Mouse (Mus musculus): Measurements from ENCODE around the gene Nxnl2. TPM values are rescaled to one million over a fixed set of nuclear protein-coding genes. Genes with fewer than 3 reads are reported as not detected.

Gene Nxnl2
- 0.69 and 1.2 TPM in 2 replicates for polyA plus RNA-seq (2014; fragmentation: Nextera tagmentation; extraction: Ambion mirVana)

DNA sequence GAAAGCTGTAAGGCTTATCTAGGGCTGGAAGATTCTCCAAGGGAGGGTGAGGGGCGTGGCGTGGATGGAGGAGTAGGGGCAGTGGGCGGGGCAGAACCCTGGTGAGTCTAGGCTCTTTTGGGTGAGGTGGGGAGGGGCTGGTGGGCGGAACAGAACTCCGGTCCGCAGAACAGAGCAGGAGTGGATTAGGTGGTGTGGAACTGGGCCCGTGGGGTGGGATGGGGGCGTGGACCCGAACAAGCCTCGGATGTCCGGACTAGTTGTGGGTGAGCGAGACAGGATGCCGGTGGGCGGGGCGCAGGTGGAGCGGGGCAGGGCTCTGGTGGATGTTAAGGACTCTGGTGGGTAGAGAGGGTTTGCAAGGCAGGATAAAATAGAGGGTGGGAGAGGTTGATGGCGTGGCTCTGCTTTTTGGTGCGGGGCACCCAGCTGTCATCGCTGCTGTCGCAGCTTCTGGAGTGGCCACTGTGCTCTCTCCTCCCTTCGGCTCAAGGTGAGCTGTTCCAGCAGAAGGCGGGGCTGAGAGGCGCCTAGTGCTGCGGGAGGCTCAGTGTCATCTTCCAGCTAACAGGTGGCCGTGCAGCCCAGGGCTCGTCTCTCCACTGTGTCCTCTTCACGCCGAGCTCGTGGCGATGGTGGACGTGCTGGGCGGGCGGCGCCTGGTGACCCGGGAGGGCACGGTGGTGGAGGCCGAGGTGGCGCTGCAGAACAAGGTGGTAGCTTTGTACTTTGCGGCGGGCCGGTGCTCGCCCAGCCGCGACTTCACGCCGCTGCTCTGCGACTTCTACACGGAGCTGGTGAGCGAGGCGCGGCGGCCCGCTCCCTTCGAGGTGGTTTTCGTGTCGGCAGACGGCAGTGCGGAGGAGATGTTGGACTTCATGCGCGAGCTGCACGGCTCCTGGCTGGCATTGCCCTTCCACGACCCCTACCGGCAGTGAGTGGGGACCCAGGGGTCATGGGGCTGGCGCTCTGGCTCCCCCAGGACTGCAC lies at the start of gene Nxnl2:
Gene Nxnl2 (plus strand): TSS at position 332 of the 990 bp plus-strand sequence.
- Histone ChIP-seq H3K4me2 (peak within 1 kb of the TSS; percentile 99), H3K9ac (ENCODE audit: low read depth, low read length) (peak within 1 kb of the TSS; percentile 52), H3K4me3 (ENCODE audit: low read depth, low read length) (peak within 1 kb of the TSS; percentile 56), H3K36me3 (ENCODE audit: control insufficient read depth, insufficient read depth, low read length) (no peaks in the 10 kb centered on the region), H3K27ac (ENCODE audit: low read depth, low read length) (no peak within 1 kb of the TSS), H3K4me1 (ENCODE audit: control insufficient read depth, insufficient read depth, low read length) (peaks cover 5% of the 10 kb centered on the region), H3K27me3 (ENCODE audit: control insufficient read depth, insufficient read depth, low read length) (peaks cover 13% of the 10 kb centered on the region), H3K9me3 (replicated peaks; ENCODE audit: control insufficient read depth, low read length) (no peaks in the 10 kb centered on the region)
- WGBS (ENCODE audit: insufficient replicate concordance), result 1% methylated on average over 64 of the region's 64 CpGs
- ATAC-seq (replicated peaks; ENCODE audit: insufficient number of reproducible peaks, low FRiP score, low TSS enrichment), result peak; percentile 65

DNA sequence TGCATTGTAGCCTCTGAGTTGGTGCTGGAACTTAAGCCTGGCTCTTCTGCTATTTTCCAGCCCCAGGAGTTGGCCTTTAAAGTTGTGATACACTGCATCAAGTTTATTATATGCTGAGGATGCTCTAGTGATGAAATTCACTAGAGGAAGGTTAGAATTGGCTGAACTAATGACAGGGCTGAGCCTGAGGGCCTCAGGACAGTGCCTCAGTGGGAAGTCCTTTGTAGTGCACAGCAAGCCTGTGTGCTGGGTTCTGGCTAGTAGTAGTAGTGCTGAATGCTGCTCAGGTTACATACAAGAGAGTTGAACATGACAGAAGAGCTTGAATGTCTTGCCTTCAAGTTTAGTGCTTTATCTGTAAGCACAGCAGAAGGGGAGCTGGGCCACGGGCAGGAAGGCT lies 48.9 kb upstream of the Nxnl2 start:
- no peak overlapping the region for H3K4me3 ChIP-seq (ENCODE audit: low read depth, low read length)
- H3K4me1 ChIP-seq (ENCODE audit: control insufficient read depth, insufficient read depth, low read length), result peaks cover 87% of the 10 kb centered on the region
- H3K27ac ChIP-seq (ENCODE audit: low read depth, low read length), result 0 out of 2 replicates have a peak overlapping the region, but pooled peaks have one; percentile 41
- ATAC-seq (replicated peaks; ENCODE audit: insufficient number of reproducible peaks, low FRiP score, low TSS enrichment), result no peak
- no peak overlapping the region for H3K4me2 ChIP-seq
- no peaks in the 10 kb centered on the region for H3K9me3 ChIP-seq (replicated peaks; ENCODE audit: control insufficient read depth, low read length)
- WGBS (ENCODE audit: insufficient replicate concordance), result 7% methylated on average over 1 of the region's 1 CpGs
- H3K36me3 ChIP-seq (ENCODE audit: control insufficient read depth, insufficient read depth, low read length), result peaks cover 3% of the 10 kb centered on the region; the same call in 1 of the 2 replicates
- no peaks in the 10 kb centered on the region for H3K27me3 ChIP-seq (ENCODE audit: control insufficient read depth, insufficient read depth, low read length)
- no peak overlapping the region for H3K9ac ChIP-seq (ENCODE audit: low read depth, low read length)

DNA sequence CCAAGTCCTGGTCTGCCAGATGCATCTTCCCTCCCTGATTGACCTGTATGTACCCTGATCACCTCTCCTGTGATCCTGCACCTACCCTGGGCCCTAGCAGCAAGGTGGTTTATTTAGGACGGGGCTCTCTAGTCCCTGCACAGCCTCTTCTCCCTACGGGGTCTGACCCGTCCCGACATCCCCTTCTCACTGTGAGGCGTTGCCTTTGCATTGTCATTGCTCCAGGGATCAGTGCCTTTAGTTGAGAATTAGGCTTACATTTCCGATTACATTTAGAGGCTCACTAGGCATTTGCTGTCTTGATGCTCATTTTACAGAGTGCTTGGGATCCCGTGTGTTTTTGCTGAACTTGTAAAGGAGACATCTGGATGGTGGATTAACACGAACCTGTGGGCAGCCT lies 48.1 kb upstream of the Nxnl2 start:
- Histone ChIP-seq H3K4me2 (no peak overlapping the region), H3K36me3 (ENCODE audit: control insufficient read depth, insufficient read depth, low read length) (peaks cover 3% of the 10 kb centered on the region; the same call in 1 of the 2 replicates), H3K4me3 (ENCODE audit: low read depth, low read length) (no peak overlapping the region), H3K4me1 (ENCODE audit: control insufficient read depth, insufficient read depth, low read length) (peaks cover 87% of the 10 kb centered on the region), H3K9ac (ENCODE audit: low read depth, low read length) (no peak overlapping the region), H3K9me3 (replicated peaks; ENCODE audit: control insufficient read depth, low read length) (no peaks in the 10 kb centered on the region), H3K27me3 (ENCODE audit: control insufficient read depth, insufficient read depth, low read length) (no peaks in the 10 kb centered on the region), H3K27ac (ENCODE audit: low read depth, low read length) (no peak overlapping the region)
- ATAC-seq (replicated peaks; ENCODE audit: insufficient number of reproducible peaks, low FRiP score, low TSS enrichment), result no peak
- WGBS (ENCODE audit: insufficient replicate concordance), result 86% methylated on average over 8 of the region's 8 CpGs

DNA sequence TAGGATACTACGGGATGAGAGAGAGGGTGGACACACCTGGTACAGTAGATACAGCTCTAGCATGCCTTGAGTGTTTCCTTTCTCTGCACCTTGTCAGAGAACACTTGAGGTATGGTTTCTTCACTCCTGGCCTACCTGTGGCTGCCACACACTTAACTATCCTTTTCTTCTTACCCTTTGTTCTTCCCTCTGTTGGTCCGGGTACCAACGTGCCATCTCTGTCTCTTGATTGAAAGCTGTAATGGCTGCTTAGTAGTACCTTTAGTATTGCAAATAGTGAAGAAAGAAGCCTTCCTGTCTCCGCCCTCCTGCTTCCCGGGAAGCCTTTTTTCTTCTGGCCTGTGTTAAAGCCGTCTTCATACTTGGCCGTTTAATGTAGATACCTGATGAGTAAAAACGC lies 45.5 kb upstream of the Nxnl2 start:
- Histone ChIP-seq H3K4me3 (ENCODE audit: low read depth, low read length) (no peak overlapping the region), H3K27ac (ENCODE audit: low read depth, low read length) (no peak overlapping the region), H3K36me3 (ENCODE audit: control insufficient read depth, insufficient read depth, low read length) (peaks cover 3% of the 10 kb centered on the region; the same call in 1 of the 2 replicates), H3K9ac (ENCODE audit: low read depth, low read length) (no peak overlapping the region), H3K9me3 (replicated peaks; ENCODE audit: control insufficient read depth, low read length) (no peaks in the 10 kb centered on the region), H3K4me2 (no peak overlapping the region), H3K27me3 (ENCODE audit: control insufficient read depth, insufficient read depth, low read length) (no peaks in the 10 kb centered on the region), H3K4me1 (ENCODE audit: control insufficient read depth, insufficient read depth, low read length) (peaks cover 71% of the 10 kb centered on the region)
- ATAC-seq (replicated peaks; ENCODE audit: insufficient number of reproducible peaks, low FRiP score, low TSS enrichment), result no peak
- 72% methylated on average over 8 of the region's 8 CpGs for WGBS (ENCODE audit: insufficient replicate concordance)

DNA sequence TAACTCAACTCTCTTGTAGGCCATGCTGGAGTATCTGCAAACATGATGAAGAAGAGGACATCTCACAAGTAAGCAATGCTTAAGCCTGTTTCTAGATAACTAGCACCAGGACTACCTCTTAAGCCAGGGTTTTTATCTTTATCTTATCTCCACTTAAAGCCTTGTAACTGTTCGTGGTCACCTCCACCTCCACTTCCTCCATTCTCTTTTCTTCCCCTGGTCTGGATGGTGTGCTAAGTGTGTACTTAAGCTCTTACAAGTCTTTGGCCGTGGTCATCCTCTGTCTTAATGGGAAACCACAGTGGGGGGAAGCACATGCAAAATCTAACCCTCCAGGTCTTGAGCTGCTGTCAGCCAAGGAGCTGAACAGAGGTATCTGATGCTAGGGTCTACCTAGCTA lies 42.9 kb upstream of the Nxnl2 start:
- WGBS (ENCODE audit: insufficient replicate concordance), result 32% methylated on average over 2 of the region's 2 CpGs
- no peak overlapping the region for H3K27ac ChIP-seq (ENCODE audit: low read depth, low read length)

DNA sequence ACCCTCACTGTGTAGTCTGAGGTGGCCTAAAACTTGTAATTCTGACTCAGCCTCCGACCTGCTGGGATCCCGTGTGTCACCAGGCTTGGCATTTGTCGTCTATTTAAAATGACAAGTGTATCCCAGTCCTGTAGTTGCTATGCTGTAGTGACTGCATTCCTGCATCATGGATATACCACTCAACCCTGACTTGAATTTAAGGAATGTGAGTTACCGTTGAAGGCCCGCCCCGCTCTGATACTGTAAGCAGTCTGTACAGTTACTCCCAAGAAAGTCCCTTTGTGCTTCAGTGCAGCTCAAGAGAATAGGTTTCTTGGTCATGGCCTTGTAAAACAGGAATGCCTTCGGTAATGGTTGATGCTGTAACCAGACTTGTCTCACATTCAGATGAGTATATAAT lies 42.4 kb upstream of the Nxnl2 start:
- H3K27ac ChIP-seq (ENCODE audit: low read depth, low read length), result no peak overlapping the region
- 62% methylated on average over 7 of the region's 7 CpGs for WGBS (ENCODE audit: insufficient replicate concordance)

More for the DNA sequence above, 42.9 kb upstream of the Nxnl2 start:
- H3K9ac ChIP-seq (ENCODE audit: low read depth, low read length), result no peak overlapping the region
- H3K27me3 ChIP-seq (ENCODE audit: control insufficient read depth, insufficient read depth, low read length), result no peaks in the 10 kb centered on the region
- peaks cover 3% of the 10 kb centered on the region; the same call in 1 of the 2 replicates for H3K36me3 ChIP-seq (ENCODE audit: control insufficient read depth, insufficient read depth, low read length)
- no peak for ATAC-seq (replicated peaks; ENCODE audit: insufficient number of reproducible peaks, low FRiP score, low TSS enrichment)
- H3K4me1 ChIP-seq (ENCODE audit: control insufficient read depth, insufficient read depth, low read length), result peaks cover 47% of the 10 kb centered on the region
- H3K4me3 ChIP-seq (ENCODE audit: low read depth, low read length), result no peak overlapping the region
- no peaks in the 10 kb centered on the region for H3K9me3 ChIP-seq (replicated peaks; ENCODE audit: control insufficient read depth, low read length)
- no peak overlapping the region for H3K4me2 ChIP-seq

DNA sequence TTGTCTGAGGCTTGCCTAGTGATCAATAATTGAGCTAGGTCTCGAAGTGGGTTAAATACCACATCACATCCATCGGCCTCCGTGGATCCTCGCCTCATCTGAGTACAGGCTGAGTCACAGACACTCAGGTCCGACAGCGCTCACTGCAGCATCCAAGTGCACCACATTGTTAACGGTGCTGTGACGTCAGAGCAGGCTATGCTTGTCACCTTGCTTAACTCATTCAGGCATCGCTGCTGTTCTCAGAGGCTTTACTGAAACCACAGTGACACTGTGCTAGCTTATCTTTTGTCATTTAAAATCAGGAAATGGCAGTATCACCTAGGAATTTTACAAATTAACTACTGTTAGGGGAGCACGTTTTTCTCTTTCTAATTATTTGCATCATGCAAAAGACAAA lies 39.6 kb upstream of the Nxnl2 start:
- WGBS (ENCODE audit: insufficient replicate concordance), result 78% methylated on average over 10 of the region's 10 CpGs
- Histone ChIP-seq H3K4me3 (ENCODE audit: low read depth, low read length) (no peak overlapping the region), H3K9me3 (replicated peaks; ENCODE audit: control insufficient read depth, low read length) (no peaks in the 10 kb centered on the region), H3K4me2 (no peak overlapping the region), H3K36me3 (ENCODE audit: control insufficient read depth, insufficient read depth, low read length) (no peaks in the 10 kb centered on the region), H3K9ac (ENCODE audit: low read depth, low read length) (no peak overlapping the region), H3K4me1 (ENCODE audit: control insufficient read depth, insufficient read depth, low read length) (peaks cover 24% of the 10 kb centered on the region), H3K27ac (ENCODE audit: low read depth, low read length) (no peak overlapping the region), H3K27me3 (ENCODE audit: control insufficient read depth, insufficient read depth, low read length) (no peaks in the 10 kb centered on the region)
- ATAC-seq (replicated peaks; ENCODE audit: insufficient number of reproducible peaks, low FRiP score, low TSS enrichment), result no peak

More for the DNA sequence above, 42.4 kb upstream of the Nxnl2 start:
- H3K4me2 ChIP-seq, result no peak overlapping the region
- ATAC-seq (replicated peaks; ENCODE audit: insufficient number of reproducible peaks, low FRiP score, low TSS enrichment), result no peak
- H3K4me1 ChIP-seq (ENCODE audit: control insufficient read depth, insufficient read depth, low read length), result peaks cover 45% of the 10 kb centered on the region
- H3K9ac ChIP-seq (ENCODE audit: low read depth, low read length), result no peak overlapping the region
- no peak overlapping the region for H3K4me3 ChIP-seq (ENCODE audit: low read depth, low read length)
- H3K9me3 ChIP-seq (replicated peaks; ENCODE audit: control insufficient read depth, low read length), result no peaks in the 10 kb centered on the region
- no peaks in the 10 kb centered on the region for H3K27me3 ChIP-seq (ENCODE audit: control insufficient read depth, insufficient read depth, low read length)
- H3K36me3 ChIP-seq (ENCODE audit: control insufficient read depth, insufficient read depth, low read length), result peaks cover 3% of the 10 kb centered on the region; the same call in 1 of the 2 replicates

DNA sequence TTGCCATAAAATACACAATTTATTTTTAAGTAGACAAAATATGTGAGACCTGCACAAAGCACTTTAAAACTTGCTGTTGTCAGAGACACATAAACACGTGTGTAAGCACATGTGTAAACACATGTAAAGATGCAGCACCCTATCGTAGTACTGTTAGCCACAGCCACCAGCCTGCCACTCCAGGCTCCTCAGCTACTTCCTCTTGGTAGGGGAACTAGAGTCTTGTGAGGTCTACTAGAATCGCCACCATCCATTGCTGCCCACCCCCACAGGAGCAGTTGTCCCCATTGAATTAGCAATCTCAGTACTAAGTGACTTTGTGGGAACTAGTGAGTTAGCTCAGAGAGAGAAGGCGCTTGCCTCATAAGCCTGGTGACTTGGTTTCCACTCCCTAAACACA lies 34.5 kb upstream of the Nxnl2 start:
- H3K4me2 ChIP-seq, result no peak overlapping the region
- H3K9ac ChIP-seq (ENCODE audit: low read depth, low read length), result no peak overlapping the region
- H3K9me3 ChIP-seq (replicated peaks; ENCODE audit: control insufficient read depth, low read length), result no peaks in the 10 kb centered on the region
- 82% methylated on average over 4 of the region's 4 CpGs for whole genome bisulfite sequencing (ENCODE audit: insufficient replicate concordance)
- no peak overlapping the region for H3K4me3 ChIP-seq (ENCODE audit: low read depth, low read length)
- no peak for ATAC-seq (replicated peaks; ENCODE audit: insufficient number of reproducible peaks, low FRiP score, low TSS enrichment)
- H3K27me3 ChIP-seq (ENCODE audit: control insufficient read depth, insufficient read depth, low read length), result no peaks in the 10 kb centered on the region
- H3K36me3 ChIP-seq (ENCODE audit: control insufficient read depth, insufficient read depth, low read length), result peaks cover 3% of the 10 kb centered on the region; the same call in 1 of the 2 replicates
- peaks cover 13% of the 10 kb centered on the region for H3K4me1 ChIP-seq (ENCODE audit: control insufficient read depth, insufficient read depth, low read length)
- H3K27ac ChIP-seq (ENCODE audit: low read depth, low read length), result no peak overlapping the region
